Mouse (Mus musculus): ENCODE data around the gene Itih4.
A peak's percentile ranks its signal among the peaks of the same experiment; 100 is the strongest.

Itih4 gene

GRCm38 (mm10) chr14:30886204-30886603 is at the start of gene Itih4:
Gene Itih4 (plus strand): TSS chr14:30886476.
- no peak for DNase-seq (ENCODE audit: low read depth)

- DNase-seq (ENCODE audit: low read depth), result no peak
Observed at GRCm38 (mm10) chr14:30837416-30837996, 48.8 kb upstream of the Itih4 start.

GRCm38 (mm10) chr14:30843701-30844100 is 42.6 kb upstream of the Itih4 start:
- no peak for DNase-seq (ENCODE audit: low read depth)

- DNase-seq (ENCODE audit: low read depth), result no peak
Observed at GRCm38 (mm10) chr14:30850504-30850903, 35.8 kb upstream of the Itih4 start.

- DNase-seq (ENCODE audit: low read depth), result no peak
Observed at GRCm38 (mm10) chr14:30852325-30852724, 34.0 kb upstream of the Itih4 start.

- no peak for DNase-seq (ENCODE audit: low read depth)
Observed at GRCm38 (mm10) chr14:30855316-30855715, 31.0 kb upstream of the Itih4 start.

GRCm38 (mm10) chr14:30856885-30857507 is 29.3 kb upstream of the Itih4 start:
- DNase-seq (ENCODE audit: low read depth), result peak; percentile 36

GRCm38 (mm10) chr14:30857990-30858389 is 28.3 kb upstream of the Itih4 start:
- peak; percentile 54 for DNase-seq (ENCODE audit: low read depth)

- DNase-seq (ENCODE audit: low read depth), result no peak
Observed at GRCm38 (mm10) chr14:30861421-30862125, 24.7 kb upstream of the Itih4 start.

- no peak for DNase-seq (ENCODE audit: low read depth)
Observed at GRCm38 (mm10) chr14:30862368-30862767, 23.9 kb upstream of the Itih4 start.

GRCm38 (mm10) chr14:30865311-30865710 is 21.0 kb upstream of the Itih4 start:
- DNase-seq (ENCODE audit: low read depth), result peak; percentile 59

- DNase-seq (ENCODE audit: low read depth), result peak; percentile 73
Observed at GRCm38 (mm10) chr14:30867042-30867441, 19.2 kb upstream of the Itih4 start.

- DNase-seq (ENCODE audit: low read depth), result no peak
Observed at GRCm38 (mm10) chr14:30868826-30869225, 17.4 kb upstream of the Itih4 start.

GRCm38 (mm10) chr14:30869391-30869801 is 16.9 kb upstream of the Itih4 start:
- DNase-seq (ENCODE audit: low read depth), result no peak

GRCm38 (mm10) chr14:30870206-30871147 is 15.8 kb upstream of the Itih4 start:
- DNase-seq (ENCODE audit: low read depth), result no peak

- no peak for DNase-seq (ENCODE audit: low read depth)
Observed at GRCm38 (mm10) chr14:30874095-30874700, 12.1 kb upstream of the Itih4 start.

- peak; percentile 87 for DNase-seq (ENCODE audit: low read depth)
Observed at GRCm38 (mm10) chr14:30875130-30875865, 11.0 kb upstream of the Itih4 start.

GRCm38 (mm10) chr14:30875955-30876354 is 10.3 kb upstream of the Itih4 start:
- no peak for DNase-seq (ENCODE audit: low read depth)

GRCm38 (mm10) chr14:30876451-30876850 is 9.8 kb upstream of the Itih4 start:
- DNase-seq (ENCODE audit: low read depth), result no peak

GRCm38 (mm10) chr14:30877827-30878226 is 8.4 kb upstream of the Itih4 start:
- peak; percentile 81 for DNase-seq (ENCODE audit: low read depth)

GRCm38 (mm10) chr14:30878958-30879571 is 7.2 kb upstream of the Itih4 start, which contains the start of gene Mustn1:
Gene Mustn1 (plus strand): TSS chr14:30879200.
- no peak for DNase-seq (ENCODE audit: low read depth)
